Mouse (Mus musculus): ENCODE measurements at regions not wholly inside any gene's neighbourhood (a gene's known extent, or its start where the extent isn't known, plus 50 kb on each side); places are given as distances from the start of the nearest gene placed in this dataset.

GRCm38 (mm10) chr16:55735476-55735968, 103.2 kb downstream of the Nfkbiz start:
- TF ChIP-seq POLR2A (IDR thresholded peaks at IDR 0.05; ENCODE audit: low read depth, low read length): no peak
- TF ChIP-seq CTCF (IDR thresholded peaks at IDR 0.05; ENCODE audit: borderline replicate concordance, insufficient read depth, low read length): no peak
